Mouse (Mus musculus) adrenal gland, postnatal 0 days (tissue): ENCODE measurements around the gene Hras. TPM values are rescaled to one million over a fixed set of nuclear protein-coding genes. Genes with fewer than 3 reads are reported as not detected.

ENCODE experiments used
- microRNA-seq: library from miRNA; unstranded; fragments of <30 nt; microRNA quantifications from one replicate; pipeline ENCODE4, GENCODE M21; 2016; ENCODE audit warnings: borderline replicate concordance; ENCODE audit not compliant: insufficient number of aligned reads
- polyA plus RNA-seq: library from polyadenylated mRNA; unstranded; fragments of >200 nt; fragmentation: Nextera tagmentation; extraction: Ambion mirVana; gene quantifications from 2 replicates; pipeline ENCODE4 v1.2.1, GENCODE M21; 2015

Gene Hras
- 75.5 and 78.9 TPM in 2 replicates for polyA plus RNA-seq

DNA sequence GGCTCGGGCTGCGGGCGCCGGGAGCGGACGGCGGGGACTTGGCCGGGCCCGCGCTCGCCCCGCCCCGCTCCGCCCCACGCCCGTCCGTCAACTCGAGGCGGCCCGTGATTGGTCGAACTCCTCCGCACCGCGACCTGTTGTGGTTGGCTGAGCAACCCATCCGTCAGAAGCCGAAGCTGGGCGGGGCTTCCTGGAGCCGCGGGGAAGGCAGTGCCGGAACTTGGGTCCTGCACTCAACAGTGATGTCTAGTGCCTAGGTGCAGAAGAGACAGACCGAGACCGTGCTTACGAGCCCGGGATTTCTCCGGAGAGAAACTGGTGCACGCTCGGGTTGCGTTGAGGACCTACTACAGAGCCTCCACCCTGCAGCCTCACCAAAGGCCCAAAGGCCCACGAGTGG lies at the start of gene Hras, which contains the start of gene Lrrc56:
Hras (minus strand) TSS at position 58 of the 400 bp plus-strand sequence.
Lrrc56 (plus strand) TSS at position 210 of the 400 bp plus-strand sequence.

DNA sequence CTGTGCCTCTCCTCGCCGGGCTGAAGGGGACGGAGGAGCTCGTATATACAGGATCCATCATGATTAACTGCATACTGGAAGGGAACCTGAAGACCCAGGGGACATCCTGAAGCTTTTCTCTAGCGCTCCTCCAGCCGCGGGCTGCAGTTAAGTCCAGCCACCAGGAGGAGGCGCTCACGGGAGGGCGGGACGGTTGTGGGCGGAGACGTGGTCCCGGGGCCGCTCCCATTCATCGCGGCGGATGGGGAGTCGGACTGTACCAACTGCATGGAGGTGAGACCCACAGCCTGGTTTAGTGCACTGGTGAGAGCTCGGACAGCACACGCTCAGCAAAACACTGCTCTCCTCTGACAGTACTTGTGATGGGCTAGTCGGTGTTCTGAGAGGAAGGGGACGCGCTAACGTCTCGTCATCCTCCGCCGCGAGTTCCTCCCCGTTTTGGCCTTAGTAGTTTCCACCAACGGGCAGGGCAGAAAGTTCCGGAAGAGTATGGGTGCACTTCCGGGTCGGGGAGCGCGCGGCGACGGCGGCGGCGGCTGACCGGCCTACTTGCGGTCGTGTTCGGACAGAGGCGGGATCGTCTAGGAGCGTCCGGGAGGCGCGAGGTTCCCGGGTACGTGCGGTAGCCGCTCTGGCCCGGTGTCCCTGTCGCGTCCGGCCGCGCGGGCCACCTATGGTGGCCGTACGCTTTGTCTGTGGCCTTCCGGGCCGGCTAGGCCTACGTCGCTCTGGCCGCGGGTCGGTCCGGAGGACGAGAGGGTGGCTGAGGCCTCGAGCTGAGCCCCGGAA lies 34.7 kb upstream of the Hras start, which contains the start of gene Phrf1:
Phrf1 (plus strand) TSS at position 506 of the 789 bp plus-strand sequence.

DNA sequence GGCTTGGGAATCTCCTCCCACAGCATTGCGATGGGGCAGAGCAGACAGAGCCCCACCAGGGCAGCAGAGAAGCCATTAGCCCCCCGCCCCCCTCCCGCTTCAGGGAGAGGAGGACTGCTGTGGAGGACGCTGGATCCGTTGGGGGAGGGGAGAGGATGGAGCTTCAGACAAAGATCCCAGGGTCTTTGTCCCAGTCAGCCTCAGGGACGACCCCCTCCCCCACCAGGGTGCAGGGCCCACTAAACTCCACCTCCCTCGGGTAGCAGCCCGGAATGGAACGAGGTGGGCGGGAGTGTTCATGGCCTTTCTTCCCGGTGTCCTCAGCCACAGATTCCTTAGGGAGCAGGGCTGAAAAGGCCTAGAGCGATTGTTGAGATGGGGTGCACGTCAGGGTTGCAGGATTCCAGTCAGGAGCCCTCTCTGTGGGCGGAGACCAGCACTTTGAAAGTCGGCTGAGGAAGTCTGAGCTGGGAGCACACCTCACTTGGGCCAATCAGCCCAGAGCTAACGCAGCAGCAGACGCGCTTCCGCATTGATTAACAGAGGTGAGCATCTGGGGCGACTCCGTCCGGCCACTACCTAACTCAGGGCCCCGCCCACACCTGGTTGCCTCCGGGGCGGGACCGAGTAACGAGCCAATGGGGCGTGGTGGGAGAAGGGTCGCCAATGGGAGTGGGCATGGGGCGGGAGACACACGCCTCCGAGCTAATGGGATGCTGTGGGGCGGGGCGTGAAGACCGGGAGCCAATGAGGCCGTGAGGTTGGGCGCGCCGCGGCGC lies 21.5 kb upstream of the Hras start, which contains the start of gene Rassf7:
Rassf7 (plus strand) TSS at position 760 of the 779 bp plus-strand sequence.

DNA sequence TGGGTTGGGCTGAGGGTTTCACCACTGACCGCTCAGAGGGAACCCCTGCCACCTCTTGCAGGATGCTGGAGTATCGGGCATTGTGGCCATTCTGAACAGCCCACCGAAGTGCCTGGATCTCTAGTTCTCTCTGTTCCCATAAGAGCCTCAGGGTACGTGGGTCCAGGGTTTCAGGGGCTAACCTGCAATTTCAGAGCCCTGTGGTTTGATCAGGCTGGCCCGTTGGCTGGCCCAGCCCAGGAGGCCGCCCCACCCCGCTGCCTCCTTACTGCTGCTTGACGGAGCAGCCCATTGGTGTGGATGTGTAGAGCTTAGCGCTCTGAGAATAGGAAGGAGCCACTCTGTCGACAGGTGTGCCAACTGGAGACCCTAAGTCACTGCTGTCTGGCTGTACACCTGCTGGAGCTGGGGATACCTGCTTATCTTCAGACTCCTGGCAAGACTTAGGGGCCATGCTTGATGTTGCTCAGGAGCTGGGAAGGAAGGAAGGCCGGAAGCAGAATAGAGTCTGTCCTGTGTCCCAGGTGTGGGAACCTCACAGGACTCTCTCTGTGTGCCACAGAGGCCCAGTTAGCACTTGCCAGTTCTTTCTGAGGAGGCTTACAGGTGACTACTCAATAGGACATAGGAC lies 19.9 kb upstream of the Hras start, which contains the start of gene Lmntd2:
Lmntd2 (minus strand) TSS at position 476 of the 631 bp plus-strand sequence.

DNA sequence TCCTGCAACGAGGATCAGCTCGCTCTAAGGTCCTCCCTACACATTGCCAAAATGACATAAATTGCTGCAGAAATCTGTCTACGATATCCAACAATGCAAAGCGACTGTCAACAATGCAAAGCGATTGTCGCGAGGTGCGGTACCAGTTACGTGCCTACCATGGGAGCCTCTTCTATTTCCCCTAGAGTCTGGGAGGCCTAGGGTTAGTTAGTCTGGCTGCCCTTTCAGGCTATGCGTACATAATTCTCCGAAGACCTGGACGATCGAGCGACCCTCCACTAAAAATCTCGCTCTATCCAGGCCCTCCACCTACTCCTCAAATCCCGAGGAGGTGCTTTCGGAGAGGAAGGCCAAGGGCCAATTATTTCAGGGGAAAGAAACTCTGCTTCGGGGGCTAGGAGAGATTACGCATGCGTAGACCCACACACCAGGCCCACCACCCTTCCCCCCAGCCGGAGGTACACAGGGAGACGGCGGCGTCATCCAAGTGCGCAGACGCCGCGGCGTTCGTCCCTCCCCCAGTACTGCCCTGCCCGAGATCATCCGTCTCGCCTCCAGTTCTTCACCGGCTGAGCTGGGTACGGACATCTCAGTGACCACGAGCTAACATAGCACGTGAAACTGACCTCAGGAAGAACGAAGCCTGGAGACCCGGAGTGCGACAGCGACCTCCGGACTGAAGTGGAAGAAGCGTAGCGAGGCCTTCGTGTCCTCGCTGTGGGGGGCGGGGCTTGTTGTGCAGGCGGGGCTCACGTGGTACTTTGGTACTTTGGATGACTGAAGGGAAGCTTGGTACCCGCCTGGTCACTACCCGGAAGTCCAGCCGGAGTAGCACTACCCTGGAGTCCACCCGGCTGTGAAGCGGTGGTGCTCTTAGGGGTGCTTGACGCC lies 21.4 kb downstream of the Hras start, which contains the start of gene Rnh1:
Rnh1 (minus strand) TSS at position 742 of the 891 bp plus-strand sequence.

Small RNA genes within 50 kb of the gene (microRNA-seq; reads per million reads assigned to microRNA genes)
- 697 reads per million, percentile 71 among the genes with 10 or more reads in this experiment for gene Mir210

Other genes with a start within 250 kb of the Hras start
- gene Ifitm5, start 243.7 kb downstream of the Hras start, polyA plus RNA-seq = 1.3 and 2.1 TPM in 2 replicates
- 0.72 and 0.97 TPM in 2 replicates for gene Gm45717, start 238.1 kb downstream of the Hras start, polyA plus RNA-seq
- 1,477 and 1,600 TPM in 2 replicates for gene Ifitm2, start 238.0 kb downstream of the Hras start, polyA plus RNA-seq
- gene Ifitm1, start 226.8 kb downstream of the Hras start, polyA plus RNA-seq = 61.4 and 162 TPM in 2 replicates
- 482 and 553 TPM in 2 replicates for gene Ifitm3, start 183.2 kb downstream of the Hras start, polyA plus RNA-seq
- 4.0 and 7.5 TPM in 2 replicates for gene Ifitm6, start 176.1 kb downstream of the Hras start, polyA plus RNA-seq
- not detected in 2 replicates for gene Gm17387, start 164.9 kb downstream of the Hras start, polyA plus RNA-seq
- gene B4galnt4, start 132.9 kb downstream of the Hras start, polyA plus RNA-seq = 5.1 and 7.9 TPM in 2 replicates
- gene Pkp3, start 115.8 kb downstream of the Hras start, polyA plus RNA-seq = 1.1 and 2.5 TPM in 2 replicates
- 2.7 and 4.5 TPM in 2 replicates for gene Sigirr, start 93.4 kb downstream of the Hras start, polyA plus RNA-seq
- 0.66 and 1.0 TPM in 2 replicates for gene Ano9, start 76.2 kb downstream of the Hras start, polyA plus RNA-seq
- 40.8 and 60.7 TPM in 2 replicates for gene Ptdss2, start 71.6 kb downstream of the Hras start, polyA plus RNA-seq
- gene Rnh1, start 21.1 kb downstream of the Hras start, polyA plus RNA-seq = 184 and 236 TPM in 2 replicates
- gene Lrrc56, start 152 bp upstream of the Hras start, polyA plus RNA-seq = 3.9 and 6.0 TPM in 2 replicates
- gene Lmntd2, start 20.1 kb upstream of the Hras start, polyA plus RNA-seq = 0.32 and 1.2 TPM in 2 replicates
- 16.4 and 24.5 TPM in 2 replicates for gene Rassf7, start 21.9 kb upstream of the Hras start, polyA plus RNA-seq
- gene Phrf1, start 34.8 kb upstream of the Hras start, polyA plus RNA-seq = 17.0 and 25.2 TPM in 2 replicates
- gene Irf7, start 72.5 kb upstream of the Hras start, polyA plus RNA-seq = 17.1 and 28.5 TPM in 2 replicates
- 3.5 and 5.3 TPM in 2 replicates for gene Cdhr5, start 82.8 kb upstream of the Hras start, polyA plus RNA-seq
- 9.1 and 10.6 TPM in 2 replicates for gene Sct, start 85.1 kb upstream of the Hras start, polyA plus RNA-seq
- gene Drd4, start 98.0 kb upstream of the Hras start, polyA plus RNA-seq = 0.19 and 0.25 TPM in 2 replicates
- gene Deaf1, start 133.7 kb upstream of the Hras start, polyA plus RNA-seq = 57.4 and 71.3 TPM in 2 replicates
- gene Tmem80, start 133.7 kb upstream of the Hras start, polyA plus RNA-seq = 21.9 and 39.5 TPM in 2 replicates
- gene Eps8l2, start 144.9 kb upstream of the Hras start, polyA plus RNA-seq = 4.6 and 5.3 TPM in 2 replicates
- 338 and 567 TPM in 2 replicates for gene Taldo1, start 198.2 kb upstream of the Hras start, polyA plus RNA-seq
- 39.9 and 53.4 TPM in 2 replicates for gene Gatd1, start 220.1 kb upstream of the Hras start, polyA plus RNA-seq
- 5.0 and 17.0 TPM in 2 replicates for gene Cend1, start 235.5 kb upstream of the Hras start, polyA plus RNA-seq
- 18.6 and 27.0 TPM in 2 replicates for gene Slc25a22, start 243.9 kb upstream of the Hras start, polyA plus RNA-seq